Mouse (Mus musculus): ENCODE measurements at regions not wholly inside any gene's neighbourhood (a gene's known extent, or its start where the extent isn't known, plus 50 kb on each side); places are given as distances from the start of the nearest gene placed in this dataset.

DNA sequence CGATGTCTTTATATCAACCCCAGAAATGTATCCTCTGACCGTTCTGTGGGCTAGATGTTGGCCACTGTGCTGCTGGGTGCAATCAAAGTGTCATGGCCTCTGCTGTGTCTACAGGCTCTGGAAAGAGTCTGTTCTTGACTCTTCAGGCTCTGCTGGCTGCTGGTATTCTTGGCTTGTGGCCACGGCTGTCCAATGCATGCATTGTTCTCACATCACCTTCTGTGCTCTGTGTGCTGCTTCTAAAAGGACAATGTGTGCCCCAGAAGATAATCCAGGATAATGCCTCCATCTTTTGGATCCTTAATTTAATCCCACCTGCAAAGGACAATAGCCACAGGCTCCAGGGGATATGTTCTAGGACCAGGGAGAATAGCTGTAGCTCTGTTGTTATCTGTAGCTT, 77.5 kb upstream of the Dapl1 start:
- Histone ChIP-seq H3K4me2 (replicated peaks) (no peak overlapping the region), H3K27ac (0 out of 2 replicates have a peak overlapping the region, but pooled peaks have one; percentile 0), H3K4me3 (no peak overlapping the region), H3K36me3 (no peaks in the 10 kb centered on the region), H3K4me1 (peaks cover 13% of the 10 kb centered on the region), H3K9me3 (replicated peaks) (no peaks in the 10 kb centered on the region), H3K9ac (no peak overlapping the region), H3K27me3 (no peaks in the 10 kb centered on the region)
- peak; percentile 12; the same call in 1 of the 2 replicates for ATAC-seq (ENCODE audit: low FRiP score)
- 72% methylated on average over 3 of the region's 3 CpGs for WGBS

DNA sequence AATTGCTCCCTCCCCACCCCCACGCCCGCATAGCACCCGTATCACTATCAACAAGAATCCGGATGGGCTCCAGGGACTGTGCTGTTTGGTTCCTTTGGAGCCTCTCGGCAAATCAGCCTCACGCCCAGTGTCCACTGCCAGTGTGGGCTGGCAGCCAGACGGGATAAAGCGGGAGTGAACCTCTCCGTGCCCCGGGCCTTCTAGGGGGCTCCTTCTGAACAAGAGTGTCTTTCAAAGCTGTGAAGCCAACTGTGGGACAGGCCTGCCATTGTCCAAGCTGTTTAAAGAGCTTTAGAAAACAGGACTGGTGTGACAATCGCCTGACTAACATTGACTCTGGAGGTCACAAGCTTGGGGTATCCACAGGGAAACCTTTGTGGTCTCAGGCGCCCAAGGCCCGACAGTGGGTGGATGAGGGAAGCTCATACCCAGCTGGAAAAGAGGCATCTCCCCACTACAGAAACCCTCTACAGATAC, 76.9 kb upstream of the Dapl1 start:
- Histone ChIP-seq H3K9ac (no peak overlapping the region), H3K27me3 (no peaks in the 10 kb centered on the region), H3K4me2 (replicated peaks) (no peak overlapping the region), H3K4me3 (no peak overlapping the region), H3K9me3 (replicated peaks) (no peaks in the 10 kb centered on the region), H3K4me1 (peaks cover 13% of the 10 kb centered on the region), H3K27ac (0 out of 2 replicates have a peak overlapping the region, but pooled peaks have one; percentile 17), H3K36me3 (no peaks in the 10 kb centered on the region)
- peak; percentile 76 for ATAC-seq (ENCODE audit: low FRiP score)
- WGBS: 40% methylated on average over 13 of the region's 13 CpGs

DNA sequence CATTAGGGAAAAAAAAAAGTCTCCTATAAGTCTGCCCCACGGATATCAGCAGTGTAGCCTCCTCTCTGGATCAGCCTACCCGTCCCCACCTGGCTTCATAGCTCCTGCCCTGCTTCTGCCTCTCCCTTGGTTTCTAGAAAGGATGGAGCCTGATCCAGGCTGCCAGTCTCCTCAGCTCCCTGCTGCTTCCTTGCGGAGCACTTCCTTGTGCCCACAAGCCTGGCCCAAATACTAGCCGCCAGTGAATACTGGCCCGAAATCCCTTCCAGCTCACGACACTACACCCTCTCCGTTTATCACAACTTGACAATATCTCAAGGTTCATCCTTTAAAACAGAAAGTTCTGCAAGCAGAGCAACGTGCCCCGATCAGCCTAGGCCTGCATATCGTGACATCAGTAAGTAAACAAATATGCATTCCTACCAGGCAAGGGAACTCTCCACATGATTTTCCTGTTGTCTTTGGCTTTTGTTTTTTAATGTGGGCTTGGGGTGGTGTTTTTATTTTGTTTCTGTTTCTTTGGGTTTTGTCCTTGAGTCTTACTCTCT, 76.3 kb upstream of the Dapl1 start:
- Histone ChIP-seq H3K4me3 (no peak overlapping the region), H3K27ac (0 out of 2 replicates have a peak overlapping the region, but pooled peaks have one; percentile 17), H3K4me2 (replicated peaks) (no peak overlapping the region), H3K9me3 (replicated peaks) (no peaks in the 10 kb centered on the region), H3K4me1 (peaks cover 13% of the 10 kb centered on the region), H3K36me3 (no peaks in the 10 kb centered on the region), H3K9ac (no peak overlapping the region), H3K27me3 (no peaks in the 10 kb centered on the region)
- ATAC-seq (ENCODE audit: low FRiP score): no peak; the same call in 1 of the 2 replicates
- 73% methylated on average over 10 of the region's 10 CpGs for WGBS

DNA sequence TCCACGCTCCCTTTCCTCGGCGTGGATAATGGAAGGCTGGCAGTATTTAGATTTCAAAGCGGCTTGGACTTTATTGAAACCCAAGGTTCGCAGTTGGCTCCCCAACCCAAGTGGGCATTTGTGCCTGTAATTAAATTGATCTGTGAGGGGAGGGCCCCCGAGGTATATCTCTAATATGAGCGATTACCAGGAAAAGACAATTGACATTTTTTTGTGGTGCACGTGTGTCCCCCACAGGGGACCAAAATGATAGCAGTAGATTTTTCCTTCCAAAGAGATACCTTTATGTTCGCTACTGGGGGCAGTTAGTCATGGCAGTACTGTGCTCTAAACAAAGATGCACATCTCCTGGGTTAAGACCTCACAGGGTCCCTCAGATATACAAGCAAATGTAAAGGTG, 69.8 kb upstream of the Dapl1 start:
- no peak overlapping the region for H3K4me3 ChIP-seq
- no peak overlapping the region for H3K9ac ChIP-seq
- no peak overlapping the region for H3K27ac ChIP-seq
- 76% methylated on average over 9 of the region's 9 CpGs for WGBS
- H3K36me3 ChIP-seq: no peaks in the 10 kb centered on the region
- H3K27me3 ChIP-seq: no peaks in the 10 kb centered on the region
- no peaks in the 10 kb centered on the region for H3K9me3 ChIP-seq (replicated peaks)
- H3K4me2 ChIP-seq (replicated peaks): no peak overlapping the region
- H3K4me1 ChIP-seq: peaks cover 8% of the 10 kb centered on the region; the same call in 1 of the 2 replicates
- no peak for ATAC-seq (ENCODE audit: low FRiP score)

DNA sequence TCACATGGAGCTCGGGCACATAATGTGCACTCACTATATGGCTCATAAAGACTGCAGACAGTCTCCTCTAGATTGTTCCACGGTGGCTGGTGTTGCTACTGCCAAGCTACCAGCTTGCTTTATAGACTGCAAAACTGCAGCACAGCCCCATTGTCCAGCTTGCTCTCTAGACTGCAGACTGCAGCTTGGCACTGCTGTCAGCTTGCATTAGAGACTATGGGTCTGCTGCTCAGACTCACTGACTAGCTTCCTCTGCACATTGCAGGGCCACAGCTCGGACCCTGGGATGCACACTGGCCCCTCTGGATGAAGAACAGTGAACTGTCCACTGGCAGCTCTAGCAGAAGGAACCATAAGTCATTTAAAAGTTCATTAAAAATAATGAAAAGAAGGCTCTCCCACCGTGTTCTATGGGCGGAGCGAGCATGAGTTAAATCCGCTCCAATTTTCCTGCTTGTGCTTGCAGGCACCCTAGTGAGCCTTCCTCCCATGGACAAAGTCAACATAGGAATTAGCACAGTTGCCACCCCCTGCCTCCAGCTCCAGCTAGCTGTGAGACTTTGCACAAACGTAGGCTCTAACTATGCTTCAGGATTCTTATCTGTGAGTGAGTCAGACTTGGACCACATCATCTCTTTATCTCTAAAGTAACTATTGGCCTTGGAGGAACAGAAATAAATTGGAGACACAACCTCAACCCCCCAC, 67.8 kb upstream of the Dapl1 start:
- no peak for ATAC-seq (ENCODE audit: low FRiP score)
- WGBS: 69% methylated on average over 8 of the region's 8 CpGs
- Histone ChIP-seq H3K9ac (no peak overlapping the region), H3K4me1 (peaks cover 8% of the 10 kb centered on the region; the same call in 1 of the 2 replicates), H3K36me3 (no peaks in the 10 kb centered on the region), H3K9me3 (replicated peaks) (no peaks in the 10 kb centered on the region), H3K27me3 (no peaks in the 10 kb centered on the region), H3K27ac (no peak overlapping the region), H3K4me3 (no peak overlapping the region), H3K4me2 (replicated peaks) (no peak overlapping the region)

DNA sequence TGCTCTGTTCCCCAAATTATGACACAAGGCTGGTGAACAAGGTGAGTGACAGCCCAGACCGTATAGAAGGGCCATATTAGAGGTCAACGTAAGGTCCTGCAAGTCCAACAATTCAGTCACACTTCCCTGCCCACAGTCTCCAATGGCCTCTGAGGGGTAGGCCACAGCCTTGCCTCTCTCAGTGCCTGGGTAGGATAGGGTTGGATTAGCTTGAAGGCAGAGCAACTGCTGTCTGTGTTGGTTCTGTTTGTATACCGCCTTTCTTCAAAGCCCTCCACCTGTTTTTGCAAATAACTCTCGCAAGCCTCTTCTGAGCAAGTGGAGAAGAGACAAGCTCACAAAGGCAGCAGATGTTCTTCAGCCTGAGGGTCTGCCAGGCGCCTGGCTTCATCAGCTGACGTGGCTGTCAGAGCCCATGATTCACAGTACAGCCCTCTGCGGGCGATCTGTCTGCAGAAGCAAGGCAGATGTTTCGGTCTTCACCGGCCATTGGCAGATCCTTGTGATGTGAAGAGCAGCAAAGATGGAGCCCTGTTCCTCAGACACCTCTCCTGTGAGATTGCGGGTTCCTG, 67.0 kb upstream of the Dapl1 start:
- Histone ChIP-seq H3K27me3 (no peaks in the 10 kb centered on the region), H3K27ac (no peak overlapping the region), H3K4me2 (replicated peaks) (no peak overlapping the region), H3K9me3 (replicated peaks) (no peaks in the 10 kb centered on the region), H3K4me3 (no peak overlapping the region), H3K9ac (no peak overlapping the region), H3K36me3 (no peaks in the 10 kb centered on the region), H3K4me1 (peaks cover 8% of the 10 kb centered on the region; the same call in 1 of the 2 replicates)
- peak; percentile 43; the same call in 1 of the 2 replicates for ATAC-seq (ENCODE audit: low FRiP score)
- WGBS: 68% methylated on average over 11 of the region's 11 CpGs

DNA sequence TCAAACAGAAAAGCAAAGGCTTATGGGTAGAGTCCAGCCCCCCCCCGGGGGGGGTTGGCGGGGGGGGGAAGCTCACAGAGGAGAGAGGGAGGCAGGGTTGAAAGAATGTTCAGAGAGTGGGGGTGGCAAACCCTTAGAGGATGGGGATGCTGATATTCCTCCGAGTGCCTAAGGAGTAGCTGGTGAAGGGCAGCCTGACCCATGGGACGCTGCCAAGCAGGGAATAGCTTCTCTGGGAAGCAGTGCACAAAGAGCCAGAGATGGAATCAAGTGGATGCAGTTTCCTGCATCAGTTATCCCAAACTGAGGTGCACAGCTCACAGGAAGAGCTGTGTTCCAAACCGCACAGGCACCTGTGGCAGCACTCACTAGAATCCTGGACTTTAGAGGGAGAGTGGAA, 64.0 kb upstream of the Dapl1 start:
- Histone ChIP-seq H3K4me3 (no peak overlapping the region), H3K4me1 (peaks cover 8% of the 10 kb centered on the region; the same call in 1 of the 2 replicates), H3K27me3 (no peaks in the 10 kb centered on the region), H3K9me3 (replicated peaks) (no peaks in the 10 kb centered on the region), H3K9ac (no peak overlapping the region), H3K36me3 (no peaks in the 10 kb centered on the region), H3K27ac (no peak overlapping the region), H3K4me2 (replicated peaks) (no peak overlapping the region)
- ATAC-seq (ENCODE audit: low FRiP score): no peak
- WGBS: 78% methylated on average over 5 of the region's 5 CpGs

DNA sequence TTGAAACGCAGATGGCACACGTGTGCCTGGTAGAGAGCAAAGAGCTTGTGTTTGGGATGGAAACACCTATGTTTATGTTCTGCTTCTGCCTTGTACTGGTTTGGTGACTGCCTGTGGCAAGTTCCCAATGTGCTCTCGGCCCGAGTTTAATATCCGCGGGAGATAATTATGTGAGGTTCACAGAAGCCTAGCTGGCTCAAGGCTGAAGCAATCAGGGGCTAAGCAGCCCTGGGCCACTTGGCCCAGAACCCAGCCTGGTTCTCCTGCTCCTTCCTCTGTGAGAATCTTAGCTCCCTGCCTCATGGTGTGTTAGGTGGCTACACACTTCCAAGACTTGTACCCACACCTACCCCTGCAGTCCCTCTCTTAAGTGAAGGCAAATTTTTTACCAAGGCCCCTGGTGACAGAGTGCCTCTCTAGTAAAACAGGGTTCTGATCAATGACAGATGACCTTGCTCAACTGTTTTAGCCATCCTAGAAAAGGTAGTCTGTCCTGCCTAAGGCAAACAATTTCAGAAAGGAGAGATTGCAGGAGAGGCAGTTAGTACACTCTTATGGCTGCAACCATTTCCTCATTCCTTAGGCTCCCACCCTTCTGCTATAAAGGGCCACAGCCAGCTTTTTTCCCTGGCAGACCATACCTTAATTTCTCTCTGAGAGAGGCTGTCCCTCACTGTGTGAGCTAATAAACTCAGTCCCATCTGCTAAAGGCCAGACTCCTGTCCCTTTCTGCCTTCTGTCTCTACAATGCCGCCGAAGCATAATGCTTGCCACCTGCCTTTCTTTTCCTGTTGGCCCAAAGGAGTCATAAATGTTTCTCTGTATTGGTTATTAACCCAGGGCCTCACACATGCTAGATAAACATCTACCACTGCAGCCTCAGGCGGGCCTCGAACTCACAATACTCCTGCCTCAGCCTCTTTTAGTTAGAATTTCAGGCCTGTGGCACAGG, 61.9 kb upstream of the Dapl1 start:
- Histone ChIP-seq H3K9me3 (replicated peaks) (no peaks in the 10 kb centered on the region), H3K4me1 (no peaks in the 10 kb centered on the region), H3K4me3 (no peak overlapping the region), H3K27ac (no peak overlapping the region), H3K27me3 (no peaks in the 10 kb centered on the region), H3K9ac (no peak overlapping the region), H3K4me2 (replicated peaks) (no peak overlapping the region), H3K36me3 (no peaks in the 10 kb centered on the region)
- no peak for ATAC-seq (ENCODE audit: low FRiP score)
- WGBS: 79% methylated on average over 10 of the region's 10 CpGs

DNA sequence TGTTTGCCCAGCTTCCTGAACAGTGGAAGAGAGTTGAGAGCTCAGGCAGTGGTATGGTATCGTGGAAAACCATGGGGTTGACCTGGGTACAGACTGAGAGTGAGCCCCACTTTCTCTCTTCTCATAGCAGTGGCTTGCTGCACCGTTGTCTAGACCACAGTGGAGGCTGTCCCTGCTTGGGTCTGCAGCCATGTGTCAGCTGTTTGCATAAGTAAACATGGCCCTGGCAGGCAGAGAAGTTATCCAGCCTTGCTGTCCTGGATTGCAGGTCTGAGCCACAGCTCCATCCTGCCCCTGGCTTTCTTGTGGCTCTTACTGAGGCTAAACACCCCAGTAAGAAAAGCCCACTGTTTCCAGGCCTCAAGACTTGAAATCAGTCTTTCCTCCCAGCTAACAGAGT, 60.2 kb upstream of the Dapl1 start:
- 87% methylated on average over 2 of the region's 2 CpGs for WGBS
- H3K4me2 ChIP-seq (replicated peaks): no peak overlapping the region
- 0 out of 2 replicates have a peak, but pooled peaks have one; percentile 33 for ATAC-seq (ENCODE audit: low FRiP score)

DNA sequence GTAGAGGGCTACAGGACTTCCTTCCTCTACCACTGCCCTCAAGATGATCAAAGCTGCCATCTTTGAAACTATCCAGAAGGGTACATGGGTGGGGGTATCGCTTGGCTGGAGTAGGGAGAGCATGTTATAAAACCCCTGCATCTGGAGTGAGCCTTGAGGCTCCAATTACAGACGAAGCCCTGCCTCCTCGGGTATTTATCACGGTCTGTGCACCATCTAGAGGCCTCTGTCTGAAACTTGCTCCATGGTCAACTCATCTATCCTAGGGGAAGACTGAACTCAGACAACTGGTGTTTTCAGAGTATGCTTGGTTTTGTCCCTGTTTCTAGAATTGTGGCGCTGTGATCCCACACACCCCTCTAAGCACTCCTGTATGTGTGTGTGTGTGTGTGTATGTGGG, 59.7 kb upstream of the Dapl1 start:
- ATAC-seq (ENCODE audit: low FRiP score): peak; percentile 64
- no peaks in the 10 kb centered on the region for H3K36me3 ChIP-seq
- no peaks in the 10 kb centered on the region for H3K4me1 ChIP-seq
- H3K9ac ChIP-seq: no peak overlapping the region
- no peak overlapping the region for H3K4me2 ChIP-seq (replicated peaks)
- no peak overlapping the region for H3K27ac ChIP-seq
- no peak overlapping the region for H3K4me3 ChIP-seq
- H3K9me3 ChIP-seq (replicated peaks): no peaks in the 10 kb centered on the region
- no peaks in the 10 kb centered on the region for H3K27me3 ChIP-seq
- WGBS: 61% methylated on average over 5 of the region's 5 CpGs

More for the DNA sequence above, 60.2 kb upstream of the Dapl1 start:
- no peaks in the 10 kb centered on the region for H3K36me3 ChIP-seq
- no peak overlapping the region for H3K27ac ChIP-seq
- H3K4me3 ChIP-seq: no peak overlapping the region
- H3K4me1 ChIP-seq: no peaks in the 10 kb centered on the region
- H3K9ac ChIP-seq: no peak overlapping the region
- H3K9me3 ChIP-seq (replicated peaks): no peaks in the 10 kb centered on the region
- H3K27me3 ChIP-seq: no peaks in the 10 kb centered on the region

DNA sequence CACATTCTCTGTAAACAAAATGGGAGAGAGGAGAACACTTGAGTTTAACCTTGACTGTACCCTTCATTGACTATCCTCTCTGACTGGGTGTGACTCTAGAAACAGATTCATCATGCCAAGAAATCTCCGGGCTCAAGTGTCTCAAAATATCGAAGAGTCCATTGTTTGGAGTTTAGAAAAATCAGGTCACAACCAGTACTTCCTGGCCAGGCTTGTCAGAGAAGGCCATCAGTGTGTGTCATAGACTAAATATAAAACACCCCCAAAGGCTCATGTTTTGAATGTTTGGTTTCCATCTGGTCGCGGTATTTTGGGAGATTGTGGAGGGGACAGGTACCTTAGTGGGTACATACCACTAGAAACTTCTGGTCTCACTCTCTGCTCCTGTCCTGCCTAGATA, 58.6 kb upstream of the Dapl1 start:
- Histone ChIP-seq H3K4me2 (replicated peaks) (no peak overlapping the region), H3K36me3 (no peaks in the 10 kb centered on the region), H3K27ac (no peak overlapping the region), H3K9me3 (replicated peaks) (no peaks in the 10 kb centered on the region), H3K4me3 (no peak overlapping the region), H3K9ac (no peak overlapping the region), H3K27me3 (no peaks in the 10 kb centered on the region), H3K4me1 (no peaks in the 10 kb centered on the region)
- ATAC-seq (ENCODE audit: low FRiP score): no peak
- WGBS: 95% methylated on average over 4 of the region's 4 CpGs

DNA sequence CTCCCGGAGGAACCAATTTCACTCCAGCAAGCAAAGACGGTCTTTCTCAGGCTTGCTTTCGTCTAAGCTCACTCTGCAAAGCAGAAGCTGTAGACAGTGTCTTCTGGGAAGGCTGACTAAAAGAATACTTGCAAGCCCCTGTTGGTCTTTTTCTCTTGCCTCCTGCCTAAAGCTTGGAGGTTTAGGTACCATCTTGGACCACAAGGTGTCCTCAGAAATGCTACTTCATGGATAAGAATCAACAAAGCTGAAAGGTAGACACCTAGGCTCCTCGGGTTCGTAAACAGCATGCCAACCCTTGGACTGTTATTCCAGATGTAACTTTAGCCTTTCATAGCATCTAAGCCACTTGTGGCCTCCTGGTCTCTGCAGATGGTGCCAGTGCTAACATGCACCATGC, 53.0 kb upstream of the Dapl1 start:
- ATAC-seq (ENCODE audit: low FRiP score): no peak
- WGBS: 94% methylated on average over 5 of the region's 5 CpGs
- H3K9ac ChIP-seq: no peak overlapping the region

More for the DNA sequence above, 53.0 kb upstream of the Dapl1 start:
- Histone ChIP-seq H3K27ac (no peak overlapping the region), H3K4me3 (no peak overlapping the region), H3K9me3 (replicated peaks) (no peaks in the 10 kb centered on the region), H3K4me1 (no peaks in the 10 kb centered on the region), H3K4me2 (replicated peaks) (no peak overlapping the region), H3K36me3 (no peaks in the 10 kb centered on the region), H3K27me3 (no peaks in the 10 kb centered on the region)
